Mouse (Mus musculus) brain, embryonic 18.5 days (tissue): Measurements from ENCODE around the gene Hist1h2ap.
"Not testable (repeated sequence)": the region's sequence is repeated elsewhere in the genome, so short reads cannot be mapped to it uniquely, and the experiment has no call there.

Source experiments
- DNase-seq: peaks from one replicate; pipeline ENCODE4 v3.0.0-alpha.2; 2012; ENCODE audit warnings: low read depth, low spot score

Gene Hist1h2ap

GRCm38 (mm10) chr13:21833461-21833860 lies at the start of gene Hist1h2ap, which contains the start of gene Hist1h2br:
Gene Hist1h2ap, minus strand, starts transcription at chr13:21833507.
Gene Hist1h2br, plus strand, starts transcription at chr13:21833743.
- DNase-seq = not testable (repeated sequence)

GRCm38 (mm10) chr13:21882760-21883405 lies 49.6 kb upstream of the Hist1h2ap start:
- no peak for DNase-seq

- DNase-seq = no peak
Measured at GRCm38 (mm10) chr13:21881878-21882669, 48.8 kb upstream of the Hist1h2ap start.

- DNase-seq = no peak
Measured at GRCm38 (mm10) chr13:21880735-21881134, 47.4 kb upstream of the Hist1h2ap start.

GRCm38 (mm10) chr13:21865503-21865902 lies 32.2 kb upstream of the Hist1h2ap start:
- DNase-seq = not testable (repeated sequence)

GRCm38 (mm10) chr13:21861608-21862007 lies 28.3 kb upstream of the Hist1h2ap start:
- no peak for DNase-seq

- peak; percentile 37 for DNase-seq
Measured at GRCm38 (mm10) chr13:21855698-21856162, 22.4 kb upstream of the Hist1h2ap start.

- peak; percentile 16 for DNase-seq
Measured at GRCm38 (mm10) chr13:21855146-21855545, 21.8 kb upstream of the Hist1h2ap start.

GRCm38 (mm10) chr13:21852215-21852945 lies 19.1 kb upstream of the Hist1h2ap start:
- DNase-seq = no peak

- not testable (repeated sequence) for DNase-seq
Measured at GRCm38 (mm10) chr13:21850696-21851095, 17.4 kb upstream of the Hist1h2ap start.

GRCm38 (mm10) chr13:21847883-21848282 lies 14.6 kb upstream of the Hist1h2ap start:
- no peak for DNase-seq

- DNase-seq = not testable (repeated sequence)
Measured at GRCm38 (mm10) chr13:21846356-21846755, 13.0 kb upstream of the Hist1h2ap start.

GRCm38 (mm10) chr13:21840508-21840907 lies 7.2 kb upstream of the Hist1h2ap start:
- not testable (repeated sequence) for DNase-seq

- not testable (repeated sequence) for DNase-seq
Measured at GRCm38 (mm10) chr13:21831418-21832394, 1.6 kb downstream of the Hist1h2ap start, which contains the start of gene Hist1h4n. Gene Hist1h4n, minus strand, starts transcription at chr13:21832196.

GRCm38 (mm10) chr13:21830344-21830743 lies 3.0 kb downstream of the Hist1h2ap start:
- DNase-seq = no peak

GRCm38 (mm10) chr13:21828511-21828910 lies 4.8 kb downstream of the Hist1h2ap start:
- no peak for DNase-seq

GRCm38 (mm10) chr13:21820082-21820890 lies 13.0 kb downstream of the Hist1h2ap start:
- DNase-seq = not testable (repeated sequence)

GRCm38 (mm10) chr13:21812092-21812491 lies 21.2 kb downstream of the Hist1h2ap start:
- not testable (repeated sequence) for DNase-seq

- not testable (repeated sequence) for DNase-seq
Measured at GRCm38 (mm10) chr13:21811539-21811938, 21.8 kb downstream of the Hist1h2ap start, which contains the start of gene Hist1h4m. Gene Hist1h4m, plus strand, starts transcription at chr13:21811746.

GRCm38 (mm10) chr13:21811074-21811473 lies 22.2 kb downstream of the Hist1h2ap start:
- DNase-seq = not testable (repeated sequence)
